Mouse (Mus musculus) small intestine, adult 2 months (tissue): Measurements from ENCODE around the gene Abhd2.

Experiments used
- CTCF ChIP-seq: fragments of 200-500 bp; IDR thresholded peaks from 2 replicates; pipeline ENCODE4 v1.5.1; 2012; ENCODE audit warnings: low read depth, mild to moderate bottlenecking, control low read depth, inconsistent platforms, low read length, moderate library complexity, mixed read lengths; ENCODE audit not compliant: insufficient replicate concordance, insufficient read length; ENCODE audit errors: extremely low read depth
- POLR2A ChIP-seq: fragments of 200-500 bp; IDR thresholded peaks from 2 replicates; pipeline ENCODE4 v1.6.1; 2012; ENCODE audit warnings: low read depth, mild to moderate bottlenecking, control low read depth, inconsistent platforms, low read length, moderate library complexity

DNA sequence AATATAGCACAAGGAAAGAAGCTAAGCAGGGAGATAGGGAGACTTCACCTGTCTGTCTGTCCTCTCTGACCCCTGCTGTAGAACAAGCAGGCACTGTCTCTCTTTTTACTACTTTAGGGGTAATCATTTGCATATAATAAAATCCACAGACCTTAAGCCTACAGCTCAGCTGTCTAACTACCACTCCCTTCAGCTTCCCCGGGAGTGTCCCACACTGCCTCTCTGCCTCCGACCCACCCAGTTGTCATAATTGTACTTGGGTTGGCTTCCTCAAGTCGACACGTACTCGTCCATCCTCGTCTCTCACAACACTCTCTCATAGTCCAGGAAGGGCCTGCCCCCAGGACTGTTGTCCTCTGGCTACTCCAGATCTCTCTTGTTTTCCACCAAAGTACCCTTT lies 29.1 kb downstream of the Abhd2 start:
- TF ChIP-seq CTCF (no peak), POLR2A (no peak)
